Mouse (Mus musculus): ENCODE results near the gene Dnajb3. TPM values are rescaled to one million over a fixed set of nuclear protein-coding genes. Genes with fewer than 3 reads are reported as not detected.

Dnajb3 gene
- polyA plus RNA-seq, 1 experiment from 2014 or later: 12.5 TPM

GRCm38 (mm10) chr1:88245881-88246280 is 40.3 kb upstream of the Dnajb3 start:
- DNase-seq (ENCODE audit: low spot score) (no peak), ATAC-seq (replicated peaks; ENCODE audit: low FRiP score) (no peak)
- Histone ChIP-seq H3K4me2 (ENCODE audit: low read depth, low read length, severe bottlenecking) (no peak overlapping the region), H3K36me3 (ENCODE audit: control insufficient read depth, insufficient read depth, low read length) (no peaks in the 10 kb centered on the region), H3K27ac (ENCODE audit: low read depth, low read length) (no peak overlapping the region), H3K9me3 (ENCODE audit: control insufficient read depth, low read length) (peaks cover 95% of the 10 kb centered on the region), H3K9ac (ENCODE audit: low read length) (no peak overlapping the region), H3K4me1 (replicated peaks; ENCODE audit: control insufficient read depth, insufficient read depth, low read length) (no peaks in the 10 kb centered on the region), H3K4me3 (ENCODE audit: low read depth, low read length) (no peak overlapping the region), H3K27me3 (ENCODE audit: control insufficient read depth, insufficient read depth, low read length) (no peaks in the 10 kb centered on the region)
- WGBS: 78% methylated on average over 6 of the region's 6 CpGs

- Histone ChIP-seq H3K27ac (ENCODE audit: low read depth, low read length) (no peak overlapping the region), H3K4me3 (ENCODE audit: low read depth, low read length) (no peak overlapping the region), H3K36me3 (ENCODE audit: control insufficient read depth, insufficient read depth, low read length) (no peaks in the 10 kb centered on the region), H3K9ac (ENCODE audit: low read length) (no peak overlapping the region), H3K27me3 (ENCODE audit: control insufficient read depth, insufficient read depth, low read length) (no peaks in the 10 kb centered on the region), H3K9me3 (ENCODE audit: control insufficient read depth, low read length) (peaks cover 95% of the 10 kb centered on the region), H3K4me2 (ENCODE audit: low read depth, low read length, severe bottlenecking) (no peak overlapping the region), H3K4me1 (replicated peaks; ENCODE audit: control insufficient read depth, insufficient read depth, low read length) (no peaks in the 10 kb centered on the region)
- DNase-seq (ENCODE audit: low spot score): no peak
- 69% methylated on average over 5 of the region's 5 CpGs for WGBS
- ATAC-seq (replicated peaks; ENCODE audit: low FRiP score): no peak
Observed at GRCm38 (mm10) chr1:88243861-88244260, 38.3 kb upstream of the Dnajb3 start.

DNA sequence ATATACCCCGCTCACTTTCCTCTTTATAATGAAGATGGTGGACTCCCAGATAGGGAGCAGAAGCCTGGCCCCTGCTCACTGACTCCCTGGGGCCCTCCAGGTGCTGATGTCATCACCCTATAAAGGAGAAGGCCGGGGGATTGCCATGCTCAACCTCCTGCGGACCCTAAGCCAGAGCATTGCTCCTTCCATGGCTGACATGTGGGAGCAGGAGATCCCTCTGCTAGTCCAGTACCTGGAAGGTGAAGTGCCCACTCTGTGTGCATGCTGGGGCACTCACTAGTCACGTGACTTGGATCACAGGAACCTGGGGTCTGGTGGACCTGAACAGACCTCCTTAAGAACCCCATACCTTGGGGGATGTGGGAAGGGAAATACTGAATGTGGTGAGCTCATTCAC is 35.0 kb upstream of the Dnajb3 start:
- DNase-seq (ENCODE audit: low spot score) (no peak), ATAC-seq (replicated peaks; ENCODE audit: low FRiP score) (peak; percentile 2; the same call in 1 of the 2 replicates)
- H3K4me1 ChIP-seq (replicated peaks; ENCODE audit: control insufficient read depth, insufficient read depth, low read length): no peaks in the 10 kb centered on the region
- no peaks in the 10 kb centered on the region for H3K27me3 ChIP-seq (ENCODE audit: control insufficient read depth, insufficient read depth, low read length)
- no peak overlapping the region for H3K27ac ChIP-seq (ENCODE audit: low read depth, low read length)
- H3K9me3 ChIP-seq (ENCODE audit: control insufficient read depth, low read length): peaks cover 92% of the 10 kb centered on the region
- H3K9ac ChIP-seq (ENCODE audit: low read length): no peak overlapping the region
- H3K36me3 ChIP-seq (ENCODE audit: control insufficient read depth, insufficient read depth, low read length): no peaks in the 10 kb centered on the region
- no peak overlapping the region for H3K4me3 ChIP-seq (ENCODE audit: low read depth, low read length)
- H3K4me2 ChIP-seq (ENCODE audit: low read depth, low read length, severe bottlenecking): no peak overlapping the region
- 75% methylated on average over 4 of the region's 4 CpGs for WGBS

DNA sequence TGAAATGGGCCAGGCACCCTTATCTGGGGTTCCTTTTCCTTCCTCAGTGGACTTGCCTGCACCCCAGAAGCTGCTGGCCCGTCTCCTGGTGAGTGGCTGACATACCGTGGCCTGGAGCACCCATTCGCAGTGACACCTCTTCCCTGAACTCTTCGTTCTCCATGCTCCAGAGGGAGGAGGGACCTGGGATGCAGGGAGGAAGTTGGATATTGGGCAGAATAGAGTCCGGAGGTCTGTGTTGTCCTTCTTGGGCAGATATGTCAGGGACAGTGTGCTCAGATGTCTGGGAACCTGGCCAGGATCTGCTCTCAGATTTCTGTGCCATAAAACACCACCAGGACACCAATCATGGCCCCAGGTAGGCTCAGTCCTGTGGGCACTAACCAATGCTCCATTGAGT is 34.5 kb upstream of the Dnajb3 start:
- ATAC-seq (replicated peaks; ENCODE audit: low FRiP score): no peak
- H3K4me2 ChIP-seq (ENCODE audit: low read depth, low read length, severe bottlenecking): no peak overlapping the region
- WGBS: 74% methylated on average over 5 of the region's 5 CpGs

DNA sequence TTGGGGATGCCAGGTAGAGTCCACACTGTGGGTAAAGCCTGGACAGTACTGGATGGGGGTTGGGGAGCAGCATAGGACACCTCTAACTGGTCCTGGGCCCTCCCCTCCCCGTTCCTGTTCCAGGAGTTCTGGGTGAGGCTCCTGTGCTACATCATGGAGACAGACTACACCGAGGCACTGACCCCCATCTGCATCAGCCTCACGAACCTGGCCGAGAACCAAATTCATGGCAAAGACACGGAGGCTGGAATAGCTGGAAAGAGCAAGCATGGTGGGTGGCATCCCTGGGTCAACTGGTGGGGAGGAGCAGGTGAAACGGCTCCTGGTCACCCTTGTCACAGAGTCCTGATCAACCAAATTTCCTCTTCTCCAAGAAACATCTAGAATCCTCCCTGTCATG is 33.2 kb upstream of the Dnajb3 start:
- no peak overlapping the region for H3K27ac ChIP-seq (ENCODE audit: low read depth, low read length)
- ATAC-seq (replicated peaks; ENCODE audit: low FRiP score): no peak

More for the DNA sequence above, 34.5 kb upstream of the Dnajb3 start:
- H3K4me3 ChIP-seq (ENCODE audit: low read depth, low read length): no peak overlapping the region
- H3K36me3 ChIP-seq (ENCODE audit: control insufficient read depth, insufficient read depth, low read length): no peaks in the 10 kb centered on the region
- H3K27ac ChIP-seq (ENCODE audit: low read depth, low read length): no peak overlapping the region
- H3K9ac ChIP-seq (ENCODE audit: low read length): no peak overlapping the region
- no peaks in the 10 kb centered on the region for H3K27me3 ChIP-seq (ENCODE audit: control insufficient read depth, insufficient read depth, low read length)
- no peaks in the 10 kb centered on the region for H3K4me1 ChIP-seq (replicated peaks; ENCODE audit: control insufficient read depth, insufficient read depth, low read length)
- DNase-seq (ENCODE audit: low spot score): no peak
- H3K9me3 ChIP-seq (ENCODE audit: control insufficient read depth, low read length): peaks cover 92% of the 10 kb centered on the region

DNA sequence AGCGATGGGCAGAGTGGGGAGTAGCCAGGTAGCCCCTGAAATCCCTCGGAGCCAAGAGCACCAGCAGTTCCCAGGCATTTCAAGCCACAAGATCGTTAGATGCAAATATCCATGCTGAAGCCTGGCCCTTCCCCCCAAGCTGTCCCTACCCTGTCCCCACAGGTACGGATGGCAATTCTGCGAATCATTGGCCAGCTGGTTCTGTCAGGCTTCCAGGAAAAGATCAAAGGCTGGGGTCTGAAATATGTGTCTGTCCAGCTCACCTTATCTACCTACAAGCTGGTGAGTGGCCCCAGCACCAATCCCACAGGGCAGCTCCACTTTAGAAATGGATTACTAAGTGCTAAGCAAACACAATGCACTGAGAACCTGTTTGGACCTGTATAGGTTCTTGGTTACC is 31.7 kb upstream of the Dnajb3 start:
- no peaks in the 10 kb centered on the region for H3K4me1 ChIP-seq (replicated peaks; ENCODE audit: control insufficient read depth, insufficient read depth, low read length)
- no peak overlapping the region for H3K4me3 ChIP-seq (ENCODE audit: low read depth, low read length)

More for the DNA sequence above, 33.2 kb upstream of the Dnajb3 start:
- WGBS: 76% methylated on average over 6 of the region's 6 CpGs
- H3K4me2 ChIP-seq (ENCODE audit: low read depth, low read length, severe bottlenecking): no peak overlapping the region
- DNase-seq (ENCODE audit: low spot score): no peak
- H3K9ac ChIP-seq (ENCODE audit: low read length): no peak overlapping the region
- no peak overlapping the region for H3K4me3 ChIP-seq (ENCODE audit: low read depth, low read length)
- no peaks in the 10 kb centered on the region for H3K27me3 ChIP-seq (ENCODE audit: control insufficient read depth, insufficient read depth, low read length)
- H3K36me3 ChIP-seq (ENCODE audit: control insufficient read depth, insufficient read depth, low read length): no peaks in the 10 kb centered on the region
- H3K9me3 ChIP-seq (ENCODE audit: control insufficient read depth, low read length): peaks cover 92% of the 10 kb centered on the region
- no peaks in the 10 kb centered on the region for H3K4me1 ChIP-seq (replicated peaks; ENCODE audit: control insufficient read depth, insufficient read depth, low read length)

DNA sequence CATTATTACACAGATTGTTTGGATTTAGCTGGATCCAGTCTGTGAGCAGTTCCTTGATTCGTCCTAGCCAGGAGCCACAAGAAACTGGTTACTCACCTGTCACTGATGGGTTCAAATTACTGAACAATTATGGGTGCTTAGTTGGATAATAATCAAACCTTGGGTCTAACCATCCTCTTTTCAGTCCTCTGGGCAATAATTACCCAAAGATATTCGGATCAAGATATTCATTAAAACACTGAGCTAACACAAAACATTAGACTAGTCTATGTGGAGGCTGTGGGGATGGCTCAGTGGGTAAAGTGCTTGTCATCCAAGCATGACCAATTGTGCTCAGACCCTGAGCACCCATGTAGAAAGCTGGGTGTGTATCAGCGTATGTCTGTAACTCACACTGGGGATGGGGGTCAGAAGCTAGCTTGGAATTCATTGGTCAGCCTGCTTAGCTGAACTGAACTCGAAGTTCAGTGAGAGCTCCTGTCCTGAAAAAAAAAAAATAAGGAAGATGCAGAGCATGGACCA is 30.4 kb upstream of the Dnajb3 start:
- H3K4me1 ChIP-seq (replicated peaks; ENCODE audit: control insufficient read depth, insufficient read depth, low read length): no peaks in the 10 kb centered on the region
- ATAC-seq (replicated peaks; ENCODE audit: low FRiP score) (no peak), DNase-seq (ENCODE audit: low spot score) (no peak)
- no peak overlapping the region for H3K4me2 ChIP-seq (ENCODE audit: low read depth, low read length, severe bottlenecking)
- peaks cover 96% of the 10 kb centered on the region for H3K9me3 ChIP-seq (ENCODE audit: control insufficient read depth, low read length)
- WGBS: 69% methylated on average over 4 of the region's 4 CpGs
- no peak overlapping the region for H3K27ac ChIP-seq (ENCODE audit: low read depth, low read length)
- H3K4me3 ChIP-seq (ENCODE audit: low read depth, low read length): no peak overlapping the region
- H3K27me3 ChIP-seq (ENCODE audit: control insufficient read depth, insufficient read depth, low read length): no peaks in the 10 kb centered on the region
- H3K9ac ChIP-seq (ENCODE audit: low read length): no peak overlapping the region
- no peaks in the 10 kb centered on the region for H3K36me3 ChIP-seq (ENCODE audit: control insufficient read depth, insufficient read depth, low read length)

More for the DNA sequence above, 31.7 kb upstream of the Dnajb3 start:
- Histone ChIP-seq H3K27ac (ENCODE audit: low read depth, low read length) (no peak overlapping the region), H3K9me3 (ENCODE audit: control insufficient read depth, low read length) (peaks cover 93% of the 10 kb centered on the region), H3K27me3 (ENCODE audit: control insufficient read depth, insufficient read depth, low read length) (no peaks in the 10 kb centered on the region), H3K9ac (ENCODE audit: low read length) (no peak overlapping the region), H3K4me2 (ENCODE audit: low read depth, low read length, severe bottlenecking) (no peak overlapping the region), H3K36me3 (ENCODE audit: control insufficient read depth, insufficient read depth, low read length) (no peaks in the 10 kb centered on the region)
- WGBS: 80% methylated on average over 5 of the region's 5 CpGs
- DNase-seq (ENCODE audit: low spot score): no peak
- no peak for ATAC-seq (replicated peaks; ENCODE audit: low FRiP score)

DNA sequence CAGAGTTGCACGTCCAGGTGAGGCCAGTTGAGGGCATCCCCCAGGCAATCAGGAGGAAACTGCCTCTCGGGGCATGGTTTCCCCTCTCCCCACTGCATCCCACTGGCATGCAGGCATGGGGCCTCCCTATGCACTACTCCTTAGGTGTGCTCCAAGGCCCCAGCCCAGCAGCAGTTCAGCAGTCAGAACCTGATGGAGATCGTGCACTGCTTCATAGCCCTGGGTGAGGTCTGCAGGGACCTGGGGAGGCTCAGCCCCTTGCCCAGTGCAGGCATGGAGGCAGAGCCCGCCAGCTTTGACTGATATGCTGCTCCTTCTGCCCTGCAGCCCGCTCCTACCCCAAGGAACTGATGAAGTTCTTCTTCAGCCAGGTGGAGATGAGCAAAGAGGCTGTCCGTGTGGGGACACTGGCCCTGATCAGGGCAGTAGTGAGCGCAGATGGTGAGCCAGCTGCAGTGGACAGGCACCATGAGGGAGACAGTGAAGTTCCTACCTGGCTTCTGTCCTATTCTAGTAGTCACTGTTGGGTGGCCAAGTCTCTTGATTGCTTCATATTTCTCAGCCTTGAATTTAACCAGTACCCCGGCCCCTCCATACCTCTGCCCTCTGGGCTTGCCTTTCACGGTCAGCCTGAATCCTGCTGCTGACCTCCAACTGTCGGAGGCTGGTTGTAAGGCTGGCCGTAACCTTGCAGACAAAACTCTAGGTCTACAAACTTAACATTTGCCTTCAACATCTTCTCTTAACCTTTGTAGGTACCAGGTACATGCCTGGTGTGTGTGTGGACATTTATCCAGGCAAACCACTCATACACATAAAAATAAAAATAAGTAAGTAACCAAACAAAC is 29.7 kb upstream of the Dnajb3 start:
- Histone ChIP-seq H3K36me3 (ENCODE audit: control insufficient read depth, insufficient read depth, low read length) (no peaks in the 10 kb centered on the region), H3K27me3 (ENCODE audit: control insufficient read depth, insufficient read depth, low read length) (no peaks in the 10 kb centered on the region), H3K4me3 (ENCODE audit: low read depth, low read length) (no peak overlapping the region), H3K9me3 (ENCODE audit: control insufficient read depth, low read length) (peaks cover 96% of the 10 kb centered on the region), H3K27ac (ENCODE audit: low read depth, low read length) (no peak overlapping the region), H3K4me1 (replicated peaks; ENCODE audit: control insufficient read depth, insufficient read depth, low read length) (no peaks in the 10 kb centered on the region), H3K4me2 (ENCODE audit: low read depth, low read length, severe bottlenecking) (no peak overlapping the region), H3K9ac (ENCODE audit: low read length) (no peak overlapping the region)
- ATAC-seq (replicated peaks; ENCODE audit: low FRiP score) (no peak), DNase-seq (ENCODE audit: low spot score) (no peak)
- WGBS: 67% methylated on average over 11 of the region's 11 CpGs

DNA sequence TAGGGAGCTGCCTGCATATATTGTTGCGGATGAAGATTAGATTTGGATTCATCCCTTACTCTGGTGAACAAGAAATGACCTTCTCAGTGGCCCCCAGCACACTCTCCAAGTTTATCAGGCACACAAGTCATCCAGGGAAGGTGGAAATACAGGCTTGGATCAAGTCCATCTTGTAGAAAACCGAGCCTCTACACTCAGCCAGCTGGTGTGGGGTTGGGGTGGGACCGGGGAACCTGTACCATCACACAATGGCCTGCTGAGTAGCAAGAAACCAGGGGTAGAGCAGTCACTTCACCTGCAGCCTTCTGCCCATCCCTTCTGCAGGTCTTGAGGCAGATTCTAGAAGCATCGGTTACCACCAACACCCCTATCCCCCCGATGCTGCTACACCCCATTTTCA is 29.1 kb upstream of the Dnajb3 start:
- H3K4me3 ChIP-seq (ENCODE audit: low read depth, low read length): no peak overlapping the region
- no peak overlapping the region for H3K27ac ChIP-seq (ENCODE audit: low read depth, low read length)
- H3K4me2 ChIP-seq (ENCODE audit: low read depth, low read length, severe bottlenecking): no peak overlapping the region
- no peaks in the 10 kb centered on the region for H3K36me3 ChIP-seq (ENCODE audit: control insufficient read depth, insufficient read depth, low read length)
- H3K27me3 ChIP-seq (ENCODE audit: control insufficient read depth, insufficient read depth, low read length): no peaks in the 10 kb centered on the region
- DNase-seq (ENCODE audit: low spot score) (no peak), ATAC-seq (replicated peaks; ENCODE audit: low FRiP score) (no peak)
- H3K9me3 ChIP-seq (ENCODE audit: control insufficient read depth, low read length): peaks cover 96% of the 10 kb centered on the region
- H3K9ac ChIP-seq (ENCODE audit: low read length): no peak overlapping the region
- no peaks in the 10 kb centered on the region for H3K4me1 ChIP-seq (replicated peaks; ENCODE audit: control insufficient read depth, insufficient read depth, low read length)
- 47% methylated on average over 5 of the region's 5 CpGs for WGBS
